Mouse (Mus musculus) T-helper 17 cell (primary cell): ENCODE measurements at regions not wholly inside any gene's neighbourhood (a gene's known extent, or its start where the extent isn't known, plus 50 kb on each side); places are given as distances from the start of the nearest gene placed in this dataset.

Experiments
- in situ Hi-C, 2 experiments: fragments of 300-600 bp; cut with MboI, MseI; formaldehyde crosslinking; loops; 1 replicate in 1 of 2; 2 replicates in 1 of 2; pipeline ENCODE4 v1.15.1; 2025; ENCODE audit warnings: high pct_unique_total_duplicates in 2 of 2

DNA sequence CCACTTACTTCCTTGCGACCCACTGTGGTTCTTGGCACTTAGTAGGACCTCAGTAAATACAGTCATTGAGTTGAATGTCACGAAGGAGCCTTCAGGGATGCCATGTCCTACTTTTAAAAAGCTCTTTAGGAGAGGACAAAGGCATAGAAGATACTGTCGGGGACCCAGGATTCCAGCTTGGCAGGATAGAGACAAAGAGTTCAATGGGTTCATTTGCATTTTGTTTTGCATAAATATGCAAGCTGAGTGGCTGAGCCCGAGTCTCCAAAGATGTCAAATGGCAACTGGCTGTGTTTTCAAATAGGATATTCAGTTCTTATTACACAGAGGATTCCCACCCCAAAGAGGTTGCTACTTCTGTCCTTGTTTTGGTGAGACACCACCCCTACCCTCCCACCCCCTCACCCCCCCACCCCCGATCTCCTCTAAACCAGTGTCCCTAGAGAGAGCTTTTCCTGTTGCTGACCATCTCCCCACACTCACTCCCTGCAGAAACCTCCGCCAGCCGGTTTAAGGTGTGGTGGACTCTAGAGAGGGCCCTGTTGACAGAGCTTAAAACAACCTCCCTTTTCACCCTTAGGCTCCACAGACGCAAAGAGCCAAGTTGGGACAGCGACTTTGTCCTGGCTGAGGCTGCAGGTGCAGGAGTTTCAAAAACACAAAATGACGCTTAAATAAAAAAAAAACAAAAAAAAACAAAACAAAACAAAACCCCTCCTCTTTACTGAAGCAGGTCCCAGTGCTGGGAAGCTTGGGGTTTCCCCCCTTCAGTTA, 57.9 kb downstream of the Sox9 start:
- in situ Hi-C loops = no loop called here

DNA sequence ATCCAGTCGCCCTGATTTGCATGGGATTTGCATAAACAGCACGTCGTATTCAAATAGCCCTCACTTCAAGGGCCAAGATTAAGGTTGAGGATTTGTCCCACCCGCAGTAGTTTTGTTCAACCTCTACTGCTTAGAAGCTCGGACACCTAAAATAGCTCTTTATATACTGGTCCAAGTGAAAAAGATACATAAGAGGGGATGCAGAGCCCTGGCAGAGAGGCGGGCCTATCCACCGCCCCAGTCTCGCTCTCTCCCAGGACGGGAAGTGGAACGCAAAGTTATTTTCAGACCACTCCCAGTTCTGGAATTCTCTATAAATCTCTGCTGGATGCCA, 58.4 kb downstream of the Sox9 start:
- in situ Hi-C loops = no loop called here

DNA sequence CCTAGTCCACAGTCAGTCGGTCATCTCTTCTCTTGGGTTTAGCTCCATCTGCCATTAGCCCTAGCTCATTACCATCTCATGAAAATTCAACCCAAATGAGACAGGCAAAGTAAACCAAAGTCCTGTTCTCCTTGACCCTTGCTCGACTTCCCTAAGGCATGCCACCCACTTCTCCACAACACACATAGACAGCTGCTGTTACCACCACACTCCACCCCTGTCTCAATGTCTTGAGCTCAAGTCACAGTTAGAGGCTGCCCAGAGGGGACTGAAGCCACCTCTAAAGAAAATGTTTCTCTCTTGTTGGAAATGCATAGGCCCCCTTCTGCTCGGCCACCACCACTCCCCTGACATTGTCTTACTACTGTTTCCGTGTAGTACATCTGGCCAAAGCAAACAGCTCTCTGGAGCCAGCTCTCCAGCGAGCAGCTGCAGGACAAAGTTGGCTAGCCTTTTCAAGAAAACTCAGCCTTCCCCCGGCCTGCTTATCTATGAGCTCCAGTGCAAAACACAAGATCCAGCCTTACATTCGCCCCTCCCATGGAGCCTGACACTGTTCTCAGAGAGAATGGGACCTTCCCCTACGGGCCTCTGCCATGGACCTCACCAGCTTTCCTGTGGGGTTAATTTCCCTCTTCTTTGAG, 62.4 kb downstream of the Sox9 start:
- in situ Hi-C loops = no loop called here

DNA sequence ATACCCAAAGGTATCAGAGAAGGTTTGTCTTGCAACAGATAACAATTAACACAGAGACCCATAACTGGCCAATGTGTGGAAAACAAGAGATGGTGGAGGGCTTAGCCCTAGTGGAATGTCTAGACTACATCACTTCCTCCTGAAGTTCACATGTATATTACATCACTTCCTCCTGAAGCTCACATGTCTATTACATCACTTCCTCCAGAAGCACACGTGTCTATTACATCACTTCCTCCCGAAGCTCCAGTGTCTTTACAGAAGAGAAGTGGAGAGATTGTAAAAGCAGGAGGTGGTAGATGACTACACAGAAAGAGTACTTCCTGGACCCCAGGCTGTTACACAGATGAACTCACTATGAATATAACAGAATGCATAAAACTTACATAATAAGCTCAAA, 65.1 kb downstream of the Sox9 start:
- in situ Hi-C loops = no loop called here

DNA sequence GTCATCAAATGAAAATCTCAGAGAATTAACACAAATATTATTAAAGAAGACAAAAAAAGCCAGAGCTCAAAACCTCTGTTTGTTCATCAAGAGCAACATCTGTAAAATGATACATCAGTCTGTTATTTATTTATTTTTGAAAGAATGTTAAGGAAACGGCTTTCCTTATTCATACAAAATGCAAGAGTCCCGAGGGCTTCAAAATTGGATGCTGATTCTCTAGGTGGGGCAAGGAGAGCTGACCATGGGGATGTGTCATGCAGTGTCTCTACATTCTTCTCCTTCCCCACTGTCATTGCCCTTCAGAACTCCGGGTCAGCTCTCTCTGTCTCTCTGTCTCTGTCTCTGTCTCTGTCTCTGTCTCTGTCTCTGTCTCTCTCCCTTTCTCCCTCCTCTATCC, 65.8 kb downstream of the Sox9 start:
- in situ Hi-C loops = no loop called here

DNA sequence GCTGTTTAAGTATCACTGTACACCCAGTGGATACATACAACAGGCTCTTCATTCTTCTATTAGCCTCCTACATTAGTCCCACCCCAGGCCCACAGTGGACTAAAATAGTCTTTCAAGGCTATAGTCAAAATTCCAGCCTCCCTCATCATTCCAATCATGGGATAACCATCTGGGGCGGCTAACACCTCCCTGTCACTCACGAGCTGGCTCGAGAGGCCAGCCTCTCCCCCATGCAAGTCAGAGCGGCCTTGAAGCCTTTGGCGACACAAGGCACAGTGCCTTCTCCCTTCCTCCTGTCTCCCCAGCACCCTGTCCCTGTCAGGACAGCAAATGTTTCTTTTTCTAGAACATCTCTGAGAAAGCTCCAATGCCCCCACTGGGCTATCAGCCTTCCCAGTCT, 68.0 kb downstream of the Sox9 start:
- in situ Hi-C loops = no loop called here

DNA sequence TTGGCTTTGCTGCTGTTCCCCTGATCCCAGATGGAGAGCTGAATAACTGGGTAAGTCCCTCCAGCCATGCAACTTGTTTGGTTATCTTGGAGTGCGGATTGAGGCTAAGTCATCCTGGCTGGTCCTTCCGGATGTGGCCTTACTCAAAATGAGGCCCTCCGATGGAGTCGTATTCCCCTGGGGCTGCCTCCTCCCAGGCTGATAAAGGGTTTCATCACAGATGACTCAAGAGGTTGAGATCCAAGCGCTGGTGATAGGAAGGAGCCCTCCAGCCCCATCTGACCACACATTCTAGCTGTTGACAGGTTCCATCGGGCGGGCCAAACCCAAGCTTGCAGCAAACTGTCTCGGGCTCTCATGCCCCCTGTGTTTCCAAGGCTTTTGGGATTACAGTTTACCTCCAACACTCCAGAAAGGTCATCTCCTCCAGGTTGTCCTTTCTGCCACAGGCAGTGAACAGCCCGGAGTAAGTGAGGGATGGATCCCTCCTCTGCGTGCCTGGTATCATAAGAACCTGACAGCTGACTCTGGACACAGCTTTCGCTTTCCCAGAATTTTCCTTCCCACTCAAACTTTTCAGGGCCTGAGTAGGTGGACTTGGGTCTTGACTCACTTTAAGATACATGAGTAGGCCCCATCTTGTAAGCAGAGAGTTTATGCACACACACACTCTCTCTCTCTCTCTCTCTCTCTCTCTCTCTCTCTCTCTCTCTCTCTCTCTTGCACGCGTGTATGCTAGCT, 68.7 kb downstream of the Sox9 start:
- in situ Hi-C loops = no loop called here

DNA sequence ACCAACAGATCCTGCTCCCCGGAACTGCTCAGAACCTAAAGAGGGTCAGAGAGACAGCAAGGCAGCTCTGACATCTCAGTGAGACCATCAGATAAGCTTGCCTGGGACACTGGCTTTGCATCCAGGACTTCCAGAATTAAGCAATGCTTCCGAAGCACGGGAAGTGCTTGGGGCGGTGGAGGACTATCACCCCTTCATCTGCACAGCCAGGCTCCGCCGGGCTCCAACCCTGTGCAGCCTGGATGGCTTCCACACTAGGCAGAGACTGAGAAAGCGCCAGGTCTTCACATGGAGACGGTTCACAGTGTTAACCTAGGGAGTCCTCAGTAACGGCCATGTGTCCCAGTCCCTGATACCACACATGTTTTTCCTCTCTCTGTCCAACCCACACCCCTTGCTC, 69.3 kb downstream of the Sox9 start:
- in situ Hi-C loops = no loop called here

DNA sequence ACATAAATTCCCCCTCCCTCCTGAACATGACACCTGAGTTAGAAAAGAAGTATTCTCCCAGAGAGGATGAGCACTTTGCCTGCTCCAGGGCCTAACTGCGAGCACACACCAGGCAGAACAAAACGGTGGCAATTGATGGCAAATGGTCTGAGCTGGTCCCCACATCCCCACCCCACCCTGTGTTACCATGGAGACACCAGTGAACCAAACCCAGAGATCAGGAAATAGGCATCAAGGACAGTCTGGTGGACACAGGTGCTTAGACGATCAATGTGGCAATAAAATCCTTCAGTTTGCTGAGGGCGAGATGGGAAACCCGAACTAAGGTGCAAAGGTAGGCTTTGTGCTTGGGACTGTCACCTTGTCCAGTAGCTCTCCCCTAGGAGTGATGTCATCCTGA, 74.0 kb downstream of the Sox9 start:
- in situ Hi-C loops = no loop called here

DNA sequence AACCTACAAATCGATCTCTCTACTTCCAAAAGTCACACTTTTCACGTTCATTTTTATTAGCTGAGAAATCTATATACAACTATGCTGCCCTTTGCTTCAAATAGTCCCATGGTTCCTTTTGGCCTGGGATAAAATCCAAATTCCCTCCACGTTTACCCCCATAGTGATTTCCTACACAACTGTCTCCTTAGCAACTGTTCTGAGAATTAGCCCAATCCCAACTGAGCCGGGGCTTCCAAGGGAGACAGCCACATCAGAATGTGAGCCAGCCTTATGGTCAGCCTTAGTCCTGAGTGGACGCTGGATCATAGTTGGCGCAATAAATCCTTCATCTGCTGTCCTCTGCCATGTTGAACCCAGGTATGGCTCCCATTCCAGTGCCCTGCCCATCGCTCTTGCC, 77.3 kb downstream of the Sox9 start:
- in situ Hi-C loops = no loop called here

DNA sequence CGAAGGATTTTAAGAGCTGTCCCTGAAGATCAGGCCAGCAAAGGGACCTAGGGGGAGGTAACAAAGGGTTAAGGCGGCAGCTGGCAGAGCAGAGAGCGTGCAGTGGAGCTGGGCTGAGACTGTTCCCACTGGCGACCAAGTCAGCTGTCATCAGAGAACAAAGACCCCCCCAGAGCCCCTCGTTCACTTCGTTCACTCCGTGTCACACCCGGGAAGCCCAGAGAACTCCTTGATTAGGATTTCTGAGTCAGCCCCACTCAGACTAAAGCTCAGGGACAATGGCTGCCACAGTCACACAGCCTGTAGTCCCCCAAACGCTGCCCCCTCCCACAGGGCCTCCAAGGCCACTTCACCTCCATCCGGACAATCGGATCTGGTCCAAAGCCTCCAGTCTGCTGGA, 78.8 kb downstream of the Sox9 start:
- in situ Hi-C loops = no loop called here

DNA sequence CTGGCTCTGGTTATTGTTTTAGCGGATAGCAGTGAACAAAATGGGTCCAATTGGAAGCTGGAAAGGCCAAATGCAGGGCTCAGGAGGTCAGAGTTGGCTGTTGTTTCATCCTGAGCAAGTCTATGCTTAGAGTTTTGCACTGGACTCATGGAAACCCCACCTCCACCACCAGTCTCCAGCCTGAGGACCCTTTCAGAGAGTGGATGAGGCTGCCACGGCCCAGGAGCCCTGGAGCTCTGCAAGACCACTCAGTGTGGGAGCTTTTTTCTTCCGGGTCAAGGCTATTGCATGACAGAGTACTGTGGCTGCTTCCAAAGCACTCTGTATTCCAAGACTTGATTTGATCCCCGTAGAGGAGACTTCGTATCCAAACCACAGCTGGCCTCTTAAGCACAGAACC, 79.2 kb downstream of the Sox9 start:
- in situ Hi-C loops = no loop called here

DNA sequence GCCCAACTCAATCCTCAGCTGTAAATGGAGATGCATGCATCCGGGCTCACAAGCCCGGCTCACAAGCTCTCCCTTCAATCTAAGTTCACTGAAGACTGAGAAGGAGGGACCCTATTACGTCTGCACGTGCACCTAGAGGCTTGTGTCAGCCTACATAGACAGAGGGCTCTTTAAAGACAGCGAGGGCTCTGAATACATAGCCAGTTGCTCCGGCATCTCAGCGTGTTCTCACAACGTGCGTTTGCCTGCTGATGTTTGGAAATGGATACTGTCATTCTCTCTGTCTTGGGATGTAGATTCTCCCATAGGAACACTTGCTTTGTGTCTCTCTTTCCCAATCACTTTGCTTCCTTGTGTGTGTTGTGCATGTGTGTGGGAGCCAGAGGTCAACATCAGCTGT, 83.8 kb downstream of the Sox9 start:
- in situ Hi-C loops = no loop called here

DNA sequence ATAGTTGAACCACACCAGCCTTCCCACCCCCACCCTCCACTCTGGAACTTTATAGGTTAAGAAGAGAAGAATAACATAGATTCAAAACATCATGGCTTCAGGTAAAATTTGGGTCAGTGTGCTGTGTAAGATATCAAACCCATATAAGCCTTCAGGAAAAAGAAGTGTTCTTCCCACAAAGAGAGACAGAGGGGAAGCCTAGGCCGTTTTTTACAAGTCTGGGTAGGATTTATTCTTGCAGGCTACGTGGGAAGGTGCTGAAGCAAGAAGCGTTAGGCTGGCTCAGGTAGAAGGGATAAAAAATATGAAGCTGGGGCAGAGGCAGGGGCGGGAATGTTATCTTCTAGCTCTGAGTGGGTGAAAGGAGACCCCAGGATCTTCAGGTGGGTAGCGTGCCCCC, 87.5 kb downstream of the Sox9 start:
- in situ Hi-C loops = no loop called here

DNA sequence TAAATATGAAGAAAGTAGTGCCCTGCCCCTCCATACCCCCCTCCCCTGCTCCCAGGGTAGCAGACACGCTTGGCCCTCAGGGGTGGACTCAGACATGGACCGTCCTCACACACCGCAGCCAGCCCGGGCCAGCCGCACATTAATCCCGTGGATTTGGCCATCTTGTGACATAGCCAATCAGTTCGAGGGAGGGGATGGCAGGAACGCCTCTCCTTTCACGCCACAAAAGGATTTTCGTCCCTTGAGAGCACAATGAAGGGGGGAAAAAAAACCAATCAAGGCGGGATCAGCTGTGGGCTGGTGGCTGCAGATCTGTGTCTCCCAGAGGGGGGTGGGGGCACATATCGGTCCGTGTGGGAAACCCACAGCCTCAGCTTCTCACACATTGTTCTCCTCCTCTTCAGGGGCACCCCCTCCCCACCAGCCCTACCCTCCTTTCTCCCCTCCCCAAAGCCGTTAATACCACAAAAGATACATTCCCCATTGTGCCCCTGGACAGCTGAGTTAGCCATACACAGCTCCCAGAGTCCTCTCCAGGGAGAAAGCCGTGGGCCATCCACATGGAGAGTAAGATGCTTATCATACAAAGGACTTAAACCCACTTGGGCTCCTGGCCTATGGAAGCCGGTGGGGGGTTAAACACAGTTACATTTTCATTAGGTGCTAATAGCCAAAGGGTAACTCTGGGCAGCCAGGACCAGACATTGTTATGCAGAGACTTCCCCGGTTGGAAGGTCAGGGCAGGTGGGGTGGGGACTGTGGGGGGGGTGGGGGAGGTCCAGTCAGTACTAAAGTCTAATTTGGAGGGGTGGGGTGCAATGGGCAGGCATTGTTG, 88.4 kb downstream of the Sox9 start:
- in situ Hi-C loops = no loop called here

DNA sequence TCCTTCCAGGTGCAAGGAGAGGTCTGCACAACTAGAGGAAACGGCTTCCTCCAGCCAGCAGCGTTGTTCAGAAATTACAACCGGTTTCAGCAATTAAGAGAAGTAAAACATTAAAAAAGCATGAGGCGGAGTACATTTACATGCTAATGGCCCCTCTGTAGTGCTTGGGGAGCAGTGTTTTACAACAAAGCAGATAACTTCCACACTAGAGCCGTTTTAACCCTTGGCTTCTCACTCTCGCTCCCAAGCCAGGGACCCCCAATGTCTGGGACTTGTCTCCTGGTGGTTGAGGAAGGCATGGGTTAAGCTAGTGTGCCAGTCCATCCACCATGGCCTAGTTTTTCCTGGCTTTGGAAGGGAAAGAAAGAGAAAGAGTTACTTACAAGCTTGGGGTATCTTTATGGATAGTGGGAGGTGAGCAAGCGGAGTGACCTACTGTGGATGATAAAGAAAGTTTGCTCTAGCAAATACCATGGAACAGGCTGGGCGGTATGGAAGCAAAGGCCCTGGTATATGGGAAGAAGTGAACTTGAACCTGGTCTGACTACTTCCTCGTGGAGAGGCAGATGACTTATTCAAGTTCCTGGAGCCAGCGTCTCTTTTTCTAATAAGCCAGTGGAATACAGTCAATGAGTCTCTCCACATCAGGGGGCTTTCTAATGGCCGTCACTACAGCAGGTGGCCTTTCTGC, 90.8 kb downstream of the Sox9 start:
- in situ Hi-C loops = no loop called here

DNA sequence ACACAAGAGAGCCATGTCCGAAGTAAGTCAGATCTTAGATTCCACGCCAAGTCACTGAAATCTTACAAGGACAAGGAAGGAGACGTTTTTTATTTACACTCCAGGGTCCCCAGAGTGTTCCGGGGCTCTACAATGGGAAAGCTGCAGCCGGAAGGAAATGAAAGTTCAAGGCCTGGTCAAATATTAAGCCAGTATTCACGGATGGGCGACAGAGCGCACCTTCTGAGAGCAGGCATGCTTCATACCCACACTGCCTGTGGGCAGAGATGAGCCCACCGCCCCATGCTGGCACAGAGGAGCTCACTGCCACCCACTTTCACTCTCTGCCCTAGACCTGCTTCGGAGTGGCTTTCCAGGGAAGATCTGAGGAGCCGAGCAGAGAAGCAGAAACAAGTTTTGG, 92.2 kb downstream of the Sox9 start:
- in situ Hi-C loops = no loop called here

DNA sequence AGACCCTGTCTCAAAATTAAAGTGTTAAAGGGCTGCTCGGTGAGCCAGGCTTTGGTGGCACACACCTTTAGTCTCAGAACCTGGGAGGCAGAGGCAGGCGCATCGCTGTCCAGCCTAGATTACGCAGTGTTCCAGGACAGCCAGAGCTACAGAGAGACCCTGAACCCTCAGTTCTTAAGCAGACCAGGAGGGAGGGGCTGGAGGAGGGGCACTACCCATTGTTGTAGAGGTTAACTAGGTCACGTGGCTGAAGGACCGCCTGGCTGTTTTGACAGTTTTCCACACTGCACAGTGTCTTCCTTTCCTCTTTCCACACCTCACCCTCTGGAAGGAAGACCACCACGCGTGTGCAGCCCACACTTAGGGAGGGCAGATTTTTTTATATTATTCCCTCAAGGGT, 94.2 kb downstream of the Sox9 start:
- in situ Hi-C loops = no loop called here

DNA sequence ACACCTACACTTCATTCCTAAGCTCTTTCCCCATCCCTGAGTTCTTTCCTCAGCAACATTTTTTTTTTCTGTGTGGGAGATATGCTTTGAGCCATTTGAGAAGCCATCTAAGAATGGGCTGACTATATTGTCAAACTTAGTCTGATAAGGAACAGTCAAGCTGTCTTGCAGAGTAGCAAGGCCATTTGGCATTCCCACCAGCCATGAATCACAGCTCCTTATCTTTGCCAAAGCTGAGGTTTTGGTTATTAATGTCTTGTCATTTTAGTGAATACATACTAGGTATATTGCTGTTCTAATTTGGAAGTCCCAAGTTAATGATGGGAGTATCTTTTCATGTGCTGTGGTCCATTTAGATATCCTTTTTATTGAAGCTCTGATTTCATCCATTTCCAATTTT, 96.4 kb downstream of the Sox9 start:
- in situ Hi-C loops = no loop called here

DNA sequence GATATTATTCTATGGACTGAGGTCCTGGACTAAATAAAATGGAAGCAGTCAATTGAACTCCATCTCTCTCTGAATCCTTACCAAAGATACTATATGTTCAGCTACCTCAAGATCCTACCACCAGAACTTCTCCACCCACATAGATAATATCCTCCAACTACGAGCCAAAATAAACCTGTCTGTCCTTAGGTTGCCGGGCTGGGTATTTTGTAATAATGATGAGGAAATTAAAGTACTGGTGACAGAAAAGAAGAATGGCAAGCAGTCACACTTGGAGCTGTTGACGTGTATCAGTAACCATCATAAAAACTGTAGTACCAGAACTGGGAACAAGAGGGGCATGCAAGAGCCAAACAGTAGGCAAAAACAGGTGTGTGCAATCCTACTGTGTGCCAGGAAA, 98.7 kb downstream of the Sox9 start:
- in situ Hi-C loops = no loop called here

DNA sequence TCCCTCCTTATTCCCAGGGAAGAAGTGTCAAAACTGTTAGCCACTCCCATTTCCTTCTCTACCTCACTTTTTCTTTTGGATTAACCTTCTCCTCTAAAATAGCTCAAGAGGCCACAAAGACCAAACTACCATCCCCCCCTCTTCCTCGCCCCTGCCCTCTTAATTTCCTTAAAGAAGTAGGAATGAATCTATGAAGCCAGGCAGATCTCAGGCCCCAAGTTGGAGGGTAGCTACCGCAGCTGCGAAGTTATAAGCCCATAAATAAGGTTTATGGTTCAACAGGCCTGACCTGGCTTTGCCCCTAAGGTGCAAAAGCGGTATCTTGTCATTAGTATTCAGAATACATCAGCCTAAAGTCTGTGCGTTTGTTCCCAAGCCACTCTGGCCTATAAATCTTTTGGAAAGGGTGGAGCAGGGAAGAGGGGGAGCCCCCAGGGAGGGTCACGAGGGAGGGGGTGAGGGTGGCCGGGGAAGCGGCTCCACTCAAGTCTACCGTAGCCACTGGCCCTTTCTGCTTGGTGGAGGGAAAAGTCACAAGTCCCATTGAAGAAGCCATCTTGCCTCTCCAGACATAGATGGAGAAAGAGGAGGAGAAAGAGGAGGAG, 103.4 kb downstream of the Sox9 start:
- in situ Hi-C loops = no loop called here
